Mouse (Mus musculus): ENCODE measurements around the gene Mybpc1.
"Not testable (repeated sequence)": the region's sequence is repeated elsewhere in the genome, so short reads cannot be mapped to it uniquely, and the experiment has no call there.

Mybpc1 gene

DNA sequence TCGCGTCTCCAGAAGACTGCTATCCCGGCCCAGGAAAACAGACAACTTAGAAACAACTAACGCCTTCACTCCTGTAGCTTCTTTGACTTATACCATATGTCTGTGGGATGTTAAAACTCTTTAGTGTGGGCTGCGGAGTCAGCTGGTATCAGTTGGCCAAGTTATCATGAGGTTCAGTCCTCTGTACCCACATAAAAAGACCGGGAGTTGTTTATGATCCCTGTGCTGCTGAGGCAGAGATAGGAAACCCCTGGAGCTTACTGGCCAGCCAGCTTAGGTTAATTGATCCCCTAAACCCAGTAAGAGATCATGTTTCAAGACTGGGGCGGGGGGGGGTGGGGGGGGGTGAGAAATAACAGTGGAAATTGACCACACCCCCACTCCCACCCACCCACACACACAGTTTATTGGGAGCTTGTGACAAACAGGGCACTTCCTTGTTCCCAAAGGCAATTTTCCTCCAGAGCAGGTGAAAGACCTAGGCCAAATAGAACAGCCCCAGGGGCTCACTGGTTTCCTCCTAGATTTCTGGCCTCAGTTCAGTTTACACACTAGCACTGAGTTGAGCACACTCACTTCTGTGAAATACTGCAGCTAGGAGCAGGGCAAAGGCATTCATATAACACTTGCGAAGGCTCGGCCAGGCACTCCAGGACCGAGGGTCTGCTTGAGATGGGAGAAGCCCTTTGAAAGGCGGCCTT lies 107.9 kb downstream of the Mybpc1 start:
- in situ Hi-C loops (cut with MboI, MseI) = no loop called here

DNA sequence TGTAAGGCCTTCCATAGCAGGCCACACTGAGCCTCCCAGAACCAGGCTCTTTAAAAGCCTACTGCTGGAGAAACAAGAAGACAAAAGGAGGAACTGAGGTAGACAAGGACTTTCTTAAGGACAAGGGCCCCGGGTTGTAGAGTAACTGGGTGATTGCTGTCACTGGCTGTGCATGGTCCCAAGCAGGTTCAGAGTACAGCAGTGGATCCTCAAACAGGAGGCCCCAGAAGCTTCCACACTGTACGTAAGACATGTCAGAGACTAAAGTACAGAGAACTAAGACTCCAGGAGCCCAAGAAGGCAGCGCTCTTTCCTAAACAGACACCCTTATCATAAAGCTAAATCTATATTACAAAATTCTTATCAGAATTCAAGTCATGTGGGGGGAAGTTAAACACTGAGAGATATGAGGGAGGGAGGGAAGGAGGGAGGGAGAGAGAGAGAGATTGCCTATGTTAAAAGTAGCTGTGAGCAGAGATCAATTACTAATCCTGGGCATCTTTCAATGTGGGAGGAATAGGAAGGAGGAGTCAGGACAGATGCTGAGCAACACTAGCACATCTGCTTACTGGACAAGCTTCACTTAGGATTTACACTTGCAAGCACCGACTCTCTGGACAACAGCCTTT lies 109.9 kb downstream of the Mybpc1 start:
- in situ Hi-C loops (cut with MboI, MseI) = no loop called here

DNA sequence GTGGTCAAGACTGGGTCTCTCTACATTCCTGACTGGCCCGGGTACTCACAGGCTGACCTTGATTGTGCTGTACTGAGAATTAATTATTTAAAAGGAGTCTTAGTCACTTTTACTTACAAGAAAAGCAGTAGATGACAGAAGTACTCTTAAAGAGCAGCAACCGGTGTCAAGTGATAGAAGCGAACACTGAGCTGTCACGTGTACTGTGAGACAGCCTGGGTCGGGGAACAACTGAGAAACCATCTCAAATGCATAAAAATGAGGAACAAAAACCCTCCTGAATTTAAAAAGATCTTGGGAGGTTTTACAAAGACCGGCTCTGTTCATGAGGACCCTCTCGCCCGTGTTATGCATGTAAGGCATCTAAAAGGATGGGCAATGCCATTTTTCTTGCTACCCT lies 112.3 kb downstream of the Mybpc1 start:
- in situ Hi-C loops (cut with MboI, MseI) = no loop called here

DNA sequence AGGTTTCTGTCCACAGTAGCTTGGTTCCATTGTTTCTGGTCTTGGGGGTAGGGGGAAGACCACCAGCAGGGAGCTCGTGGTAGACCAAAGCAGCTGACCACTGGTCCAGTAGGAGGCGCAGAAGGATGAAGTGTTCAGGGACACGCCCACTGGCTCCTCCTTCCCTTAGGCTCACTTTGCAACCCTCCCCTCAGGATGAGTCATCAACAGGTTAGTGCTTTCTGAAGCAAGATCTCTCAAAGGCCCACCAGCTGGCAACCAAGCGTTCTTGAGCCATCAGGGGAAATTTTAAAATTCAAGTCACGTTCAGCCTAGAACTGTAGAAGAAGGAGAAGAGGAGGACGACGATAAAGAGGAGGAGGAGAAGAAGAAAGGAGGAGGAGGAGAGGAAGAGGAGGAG lies 113.3 kb downstream of the Mybpc1 start:
- in situ Hi-C loops (cut with MboI, MseI) = no loop called here

DNA sequence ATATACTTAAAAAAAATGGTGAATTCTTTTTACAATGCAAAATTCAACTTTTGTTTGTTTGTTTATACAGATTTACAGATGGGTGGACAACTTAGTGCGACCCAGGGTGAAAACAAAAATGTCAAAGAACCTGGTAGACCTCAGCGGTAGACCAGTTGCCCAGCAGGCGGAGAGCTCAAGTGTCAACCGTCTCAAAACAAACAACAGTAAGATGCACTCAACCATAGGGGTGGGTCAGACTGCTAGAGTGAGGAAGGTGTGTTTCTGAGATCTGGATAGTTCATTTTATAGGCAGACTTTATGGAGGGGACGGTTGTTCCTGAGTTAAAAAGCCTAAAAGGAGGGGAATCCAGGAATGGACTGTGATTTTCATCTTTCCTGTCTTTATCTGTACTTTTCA lies 116.3 kb downstream of the Mybpc1 start:
- in situ Hi-C loops (cut with MboI, MseI) = no loop called here

DNA sequence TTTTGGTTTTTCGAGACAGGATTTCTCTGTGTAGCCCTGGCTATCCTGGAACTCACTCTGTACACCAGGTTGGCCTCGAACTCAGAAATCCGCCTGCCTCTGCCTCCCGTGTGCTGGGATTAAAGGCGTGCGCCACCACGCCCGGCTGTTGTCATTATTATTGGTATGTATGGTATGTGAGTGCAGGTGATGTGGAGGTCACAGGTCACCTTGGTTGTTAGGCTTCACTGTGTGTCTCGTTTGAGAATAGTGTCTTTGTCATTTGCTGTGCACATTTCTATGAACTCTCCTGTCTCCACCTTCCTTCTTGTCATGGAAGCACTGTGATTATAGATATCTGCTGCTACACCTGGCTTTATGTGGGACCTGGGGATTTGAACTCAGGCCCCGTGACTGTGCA lies 122.1 kb downstream of the Mybpc1 start:
- in situ Hi-C loops (cut with MboI, MseI) = not testable (repeated sequence)

Data from T-helper 1 cell (primary cell).